Mouse (Mus musculus) large intestine, adult 2 months (tissue): ENCODE measurements around the gene Gm28048. TPM values are rescaled to one million over a fixed set of nuclear protein-coding genes. Genes with fewer than 3 reads are reported as not detected.

Source experiments
- DNase-seq: peaks from one replicate; pipeline ENCODE4 v3.0.0-alpha.2; 2012; ENCODE audit warnings: low read depth, low spot score
- WGBS: fragments of 180-500 bp; shearing (Covaris S2); methylation state at CpG from one replicate; pipeline ENCODE4 v1.1.7; 2018; 5-methylcytosine and 5-hydroxymethylcytosine counted together
- polyA plus RNA-seq: library from polyadenylated mRNA; depleted of rRNA; stranded (reverse); fragments of >200 nt; gene quantifications from 2 replicates; pipeline ENCODE4 v1.2.3, GENCODE M21; 2012

Gene Gm28048
- polyA plus RNA-seq, 1 experiment, result 2.3 TPM

DNA sequence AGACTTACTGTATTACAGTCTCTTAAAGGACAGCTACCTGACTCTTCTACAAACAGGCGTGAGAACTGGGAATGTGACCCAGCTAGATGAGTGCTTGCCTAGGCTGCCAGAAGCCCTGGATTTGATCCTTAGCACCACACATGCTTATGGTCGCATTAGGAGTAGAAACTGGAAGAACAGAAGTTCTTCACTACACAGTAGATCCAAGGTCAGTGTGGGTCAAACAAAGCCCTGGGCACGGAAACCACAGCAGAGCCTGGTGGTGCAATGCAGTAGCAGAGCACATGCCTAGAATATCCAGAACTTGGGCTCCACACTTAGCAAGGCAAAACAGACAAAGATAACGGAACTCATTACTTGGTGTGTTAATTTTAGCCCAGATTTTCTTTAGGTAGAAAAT, 131.8 kb downstream of the Gm28048 start:
- 68% methylated on average over 4 of the region's 4 CpGs for WGBS

DNA sequence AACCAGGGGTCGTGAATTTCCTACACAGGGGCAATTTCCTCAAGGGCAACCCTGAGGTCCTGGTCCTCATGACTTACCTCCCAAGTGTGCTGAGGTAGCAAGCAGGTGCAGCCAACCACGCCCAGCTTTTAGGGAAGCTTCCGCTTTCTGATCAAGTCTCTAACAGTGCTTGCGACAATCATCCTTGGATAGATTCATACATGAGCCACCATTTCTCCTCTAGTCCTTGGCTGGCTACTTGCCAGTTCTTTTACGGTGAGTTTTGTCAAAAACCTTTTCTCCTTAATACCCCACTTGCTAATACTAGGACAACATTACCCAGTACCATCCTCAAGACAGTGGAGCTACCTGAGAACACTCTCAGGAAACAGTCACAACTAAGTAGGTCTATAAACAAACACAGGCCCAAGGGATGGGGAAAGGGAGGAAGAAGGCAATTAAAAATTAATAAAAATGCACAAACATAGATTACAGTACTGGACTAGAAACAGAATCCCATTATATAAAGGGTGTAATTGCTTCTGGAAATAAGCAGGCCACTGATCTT, 133.2 kb downstream of the Gm28048 start:
- peak; percentile 33 for DNase-seq
- 23% methylated on average over 5 of the region's 5 CpGs for WGBS

More for the DNA sequence above, 131.8 kb downstream of the Gm28048 start:
- DNase-seq, result no peak

DNA sequence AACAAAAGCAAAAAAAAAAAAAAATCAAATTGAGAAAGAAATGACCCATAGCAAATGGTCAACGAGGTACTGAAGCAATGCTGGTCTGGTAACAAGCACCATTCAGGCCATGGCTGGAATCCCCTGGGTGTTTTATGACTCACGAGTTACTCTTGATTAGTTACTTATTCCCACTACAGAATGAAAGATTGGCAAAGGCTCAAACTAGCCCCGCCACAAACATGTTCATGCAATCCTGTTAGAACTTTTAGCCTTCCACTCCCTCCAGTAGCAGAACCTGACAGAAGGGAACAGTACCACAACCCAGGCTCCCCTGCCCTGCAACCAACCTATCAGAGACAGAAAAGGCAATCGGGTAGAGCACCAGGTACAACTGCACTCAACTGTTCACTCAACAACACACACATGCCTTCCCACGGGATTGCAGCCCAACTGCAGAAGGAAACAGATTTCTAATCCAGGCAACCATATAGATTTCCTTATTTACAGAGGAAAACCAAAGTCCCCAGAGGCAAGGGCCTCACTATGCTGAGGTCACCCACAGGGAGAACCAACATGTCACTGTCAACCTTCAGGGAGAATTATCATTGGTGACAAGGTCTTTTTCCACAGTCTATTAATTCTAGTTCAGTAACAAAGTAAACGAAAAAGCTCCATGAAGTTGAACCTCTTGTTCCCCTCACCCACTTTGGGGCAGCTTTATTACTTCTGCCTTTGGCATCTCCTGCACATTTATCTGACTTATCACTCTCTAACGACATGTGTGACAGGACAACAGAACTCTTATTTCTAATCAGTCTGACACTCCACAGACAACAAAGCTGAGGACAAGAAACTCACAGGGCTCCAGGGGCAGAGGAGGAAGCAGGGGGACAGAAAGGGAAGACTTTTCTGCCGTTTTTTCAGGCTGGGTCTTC, 133.9 kb downstream of the Gm28048 start:
- peak; percentile 44 for DNase-seq
- 12% methylated on average over 8 of the region's 8 CpGs for WGBS

GRCm38 (mm10) chr11:22846960-22847731, 134.7 kb downstream of the Gm28048 start:
- WGBS, result 49% methylated on average over 8 of the region's 8 CpGs
- peak; percentile 61 for DNase-seq

DNA sequence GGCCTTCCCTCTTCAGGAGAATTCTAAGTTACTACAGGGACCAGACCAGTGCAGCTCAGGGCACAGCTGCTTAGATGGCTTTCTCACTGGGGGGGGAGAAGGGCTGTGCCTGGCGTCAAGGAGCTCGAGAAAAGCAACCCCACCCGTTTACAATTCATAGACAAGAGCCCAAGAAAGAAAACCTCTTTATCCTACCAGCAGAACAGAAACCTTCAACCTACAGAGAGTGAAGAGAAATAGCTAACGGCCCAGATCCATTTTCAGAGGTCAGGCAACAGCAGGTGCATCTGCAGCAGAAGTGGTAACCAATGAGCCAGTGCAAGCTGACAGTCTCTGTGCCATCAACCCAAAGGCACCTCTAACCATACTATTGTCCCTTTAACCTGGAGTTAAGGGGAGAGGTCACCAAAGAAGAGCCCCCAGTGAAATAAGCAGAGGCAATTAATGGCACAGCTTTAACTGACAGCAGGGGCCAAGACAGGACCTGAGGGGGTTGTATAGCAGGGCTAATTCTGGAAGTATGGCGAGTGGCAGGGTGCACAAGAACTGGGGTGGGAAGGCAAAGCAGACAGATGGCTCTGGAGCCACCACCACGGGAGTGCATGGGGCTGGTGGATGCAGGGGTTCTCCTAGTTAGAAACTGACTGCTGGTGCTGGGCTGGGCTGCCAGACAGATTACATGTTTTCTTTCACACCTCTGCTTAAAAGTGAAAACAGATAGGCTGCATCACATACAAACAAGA, 135.6 kb downstream of the Gm28048 start:
- WGBS, result 25% methylated on average over 6 of the region's 6 CpGs
- no peak for DNase-seq

- no peak for DNase-seq
- 65% methylated on average over 4 of the region's 4 CpGs for WGBS
These were observed 136.9 kb downstream of the Gm28048 start for GRCm38 (mm10) chr11:22844754-22845718.

DNA sequence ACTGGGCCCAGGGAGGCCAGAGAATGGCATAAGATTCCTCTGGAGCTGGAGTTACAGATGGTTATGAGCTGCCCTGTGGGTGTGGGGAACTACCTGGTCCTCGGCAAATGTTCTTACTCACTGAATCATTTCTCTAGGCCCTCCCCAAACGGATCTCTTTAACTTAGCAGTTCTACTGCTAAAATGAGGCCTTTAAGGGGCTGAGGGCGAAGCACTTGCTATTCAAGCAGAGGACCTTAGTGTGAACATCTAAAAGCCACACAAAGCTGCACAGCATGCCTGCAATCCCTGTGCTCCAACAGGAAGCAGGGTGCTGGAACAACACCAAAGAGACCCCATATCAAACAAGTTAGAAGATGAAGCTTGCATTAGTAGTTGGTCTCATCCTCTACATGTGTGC, 142.4 kb downstream of the Gm28048 start:
- WGBS, result 67% methylated on average over 3 of the region's 3 CpGs
- DNase-seq, result no peak

DNA sequence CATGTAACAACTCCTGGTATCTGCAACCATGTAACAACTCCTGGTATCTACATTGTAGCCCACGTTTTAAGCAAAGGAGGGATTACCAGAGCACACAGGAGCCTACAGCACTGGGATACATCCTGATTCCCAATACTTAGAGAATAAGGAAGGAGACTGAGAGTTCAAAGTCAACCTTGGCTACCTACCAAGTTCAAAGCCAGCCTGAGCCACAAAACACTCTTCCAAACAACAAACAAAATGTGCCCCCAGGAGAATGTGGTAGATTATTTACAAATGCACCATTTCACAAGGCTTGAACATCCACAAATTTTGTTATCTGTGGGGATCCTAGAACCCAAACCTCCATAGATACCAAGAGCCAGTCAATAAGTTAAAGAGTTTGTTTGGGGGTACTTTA, 143.5 kb downstream of the Gm28048 start:
- WGBS, result 39% methylated on average over 1 of the region's 1 CpGs
- DNase-seq, result no peak

DNA sequence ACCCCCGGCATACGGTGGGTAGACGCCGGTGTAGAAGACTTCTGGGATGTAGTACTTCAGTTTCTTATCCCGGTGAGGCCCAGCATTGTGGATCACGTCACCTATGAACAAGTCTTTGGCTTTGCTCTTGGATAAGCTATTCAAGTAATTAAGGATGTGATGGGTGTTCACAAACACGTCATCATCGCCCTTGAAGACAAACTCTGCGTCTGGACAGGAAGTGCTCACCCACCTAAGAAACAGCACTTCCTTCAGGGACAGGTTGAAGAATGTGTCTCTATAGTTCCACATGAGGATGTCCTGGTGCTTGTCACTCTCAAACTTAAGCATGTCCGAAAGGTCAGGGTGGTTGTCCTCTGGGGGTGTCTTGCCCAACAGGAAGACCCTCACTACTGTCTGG, 145.6 kb downstream of the Gm28048 start:
- 86% methylated on average over 10 of the region's 10 CpGs for WGBS
- DNase-seq, result no peak

GRCm38 (mm10) chr11:22832600-22832999, 149.3 kb downstream of the Gm28048 start:
- 78% methylated on average over 4 of the region's 4 CpGs for WGBS

DNA sequence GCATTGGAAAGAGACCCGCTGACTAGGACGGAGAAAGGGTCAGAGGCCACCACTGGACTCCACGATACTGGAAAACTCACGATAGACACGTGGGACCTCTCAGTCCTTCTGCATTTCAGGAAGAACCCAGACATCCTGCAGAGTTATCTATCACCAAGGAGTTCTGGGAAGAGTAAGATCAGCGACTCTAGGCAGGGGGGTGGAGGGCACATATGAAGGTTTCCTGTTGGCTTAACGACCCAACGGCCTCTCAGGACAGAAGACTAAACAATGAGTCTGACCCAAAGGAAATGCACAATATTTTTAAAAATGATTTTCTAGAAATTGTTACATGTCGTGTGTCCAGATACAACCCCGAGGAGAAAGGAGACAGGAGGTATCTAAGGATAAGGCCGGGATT, 150.0 kb downstream of the Gm28048 start:
- no peak for DNase-seq
- 90% methylated on average over 11 of the region's 11 CpGs for WGBS

More at GRCm38 (mm10) chr11:22832600-22832999, 149.3 kb downstream of the Gm28048 start:
- no peak for DNase-seq

- 79% methylated on average over 6 of the region's 6 CpGs for WGBS
- DNase-seq, result no peak
These were observed 151.2 kb downstream of the Gm28048 start for GRCm38 (mm10) chr11:22830684-22831083.

- no peak for DNase-seq
- 27% methylated on average over 5 of the region's 5 CpGs for WGBS
These were observed 151.7 kb downstream of the Gm28048 start for GRCm38 (mm10) chr11:22830179-22830611.

DNA sequence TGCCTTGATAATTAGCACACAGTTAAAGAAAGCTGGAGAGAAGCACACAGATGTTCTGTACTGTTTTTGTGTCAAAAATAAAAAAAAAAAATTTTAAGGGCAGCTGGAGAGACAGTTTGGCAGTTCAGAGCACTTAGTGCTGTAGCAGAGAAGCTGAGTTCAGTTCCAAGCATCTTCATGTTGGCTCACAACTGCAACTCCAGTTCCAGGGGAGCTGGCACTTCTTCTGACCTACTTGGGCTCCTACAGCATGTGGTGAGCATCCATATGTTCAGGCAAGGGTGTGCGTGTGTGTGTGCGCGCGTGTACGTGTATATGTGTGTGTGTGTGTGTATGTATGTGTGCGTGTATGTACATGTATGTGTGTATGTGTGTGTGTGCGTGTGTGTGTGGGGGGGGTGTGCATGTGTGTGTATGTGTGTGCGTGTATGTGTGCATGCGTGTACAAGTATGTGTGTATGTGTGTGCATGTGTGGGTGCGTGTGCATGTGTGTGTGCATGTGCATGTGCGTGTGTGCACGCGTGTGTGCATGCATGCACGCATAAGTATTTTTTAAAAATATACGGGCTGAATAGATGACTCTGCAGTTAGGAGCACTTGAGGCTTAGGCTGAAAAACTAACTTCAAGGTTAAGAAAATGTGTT, 152.8 kb downstream of the Gm28048 start:
- no peak for DNase-seq
- 94% methylated on average over 15 of the region's 15 CpGs for WGBS

DNA sequence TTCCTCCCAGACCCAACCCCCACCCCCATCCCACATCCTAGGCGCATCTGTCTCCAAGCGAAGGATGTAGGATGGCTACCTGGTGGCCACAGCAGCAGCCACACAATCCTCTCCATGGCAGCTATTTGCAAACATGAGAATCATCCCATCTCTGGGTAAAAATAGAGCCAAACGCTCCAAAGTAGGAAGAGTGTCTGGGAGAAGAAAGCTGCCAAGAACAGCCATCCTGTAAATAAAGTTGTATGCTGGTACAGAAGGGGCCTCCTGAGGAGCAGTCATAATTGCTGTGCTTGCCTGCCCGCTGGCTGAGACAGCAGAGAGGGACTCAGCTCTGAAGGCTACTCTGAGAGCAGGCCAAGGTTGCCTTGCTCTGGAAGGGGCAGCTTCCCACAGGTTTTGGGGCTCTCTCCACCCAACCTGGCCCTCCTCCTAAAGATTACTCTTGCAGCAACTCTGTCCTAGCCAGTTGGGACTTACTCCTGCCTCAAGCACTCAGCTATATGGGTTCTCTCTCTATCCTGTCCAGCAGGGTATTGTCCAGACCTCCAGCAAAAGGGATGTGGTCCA, 154.3 kb downstream of the Gm28048 start:
- WGBS, result 86% methylated on average over 4 of the region's 4 CpGs
- DNase-seq, result no peak

GRCm38 (mm10) chr11:22826665-22827064, 155.2 kb downstream of the Gm28048 start:
- no peak for DNase-seq
- WGBS, result 95% methylated on average over 6 of the region's 6 CpGs

- 90% methylated on average over 14 of the region's 14 CpGs for WGBS
- DNase-seq, result no peak
These were observed 155.8 kb downstream of the Gm28048 start for GRCm38 (mm10) chr11:22826051-22826450.

DNA sequence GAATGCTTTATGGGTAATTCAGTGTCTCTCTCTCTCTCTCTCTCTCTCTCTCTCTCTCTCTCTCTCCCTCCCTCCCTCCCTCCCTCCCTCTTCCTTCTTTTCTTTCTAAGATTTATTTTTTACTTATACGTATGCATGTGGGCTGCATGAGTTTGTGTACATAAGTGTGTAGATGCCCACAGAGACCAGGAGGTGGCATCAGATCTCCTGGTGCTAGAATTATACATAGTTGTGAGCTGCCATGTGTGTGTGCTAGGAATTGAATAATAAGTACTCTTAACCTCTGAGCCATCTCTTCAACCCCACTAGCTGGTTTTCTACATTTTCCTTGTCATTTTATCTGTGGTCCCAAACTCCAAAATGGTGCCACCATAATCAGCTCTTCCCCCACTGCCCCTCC, 156.3 kb downstream of the Gm28048 start:
- DNase-seq, result no peak
- 100% methylated on average over 1 of the region's 1 CpGs for WGBS
